Mouse (Mus musculus) midbrain, embryonic 14.5 days (tissue): ENCODE results near the gene Gm49661. TPM values are rescaled to one million over a fixed set of nuclear protein-coding genes. Genes with fewer than 3 reads are reported as not detected.

Experiments used
- ATAC-seq: fragments of 200-750 bp; cut with Nextera tagmentation; 2 replicates; pipeline ENCODE4 v1.8.0; 2017; ENCODE audit warnings: moderate number of reproducible peaks, moderate library complexity; ENCODE audit not compliant: low FRiP score, low TSS enrichment
- DNase-seq: peaks from one replicate; pipeline ENCODE4 v3.0.0-alpha.2; 2015
- H3K27ac ChIP-seq: fragments of 300-500 bp; sonication (generic); replicated peaks from 2 replicates; pipeline ENCODE4 v1.5.1; 2014; ENCODE audit warnings: mild to moderate bottlenecking, low read depth, low read length, moderate library complexity
- H3K27me3 ChIP-seq: fragments of 300-500 bp; sonication (generic); 2 replicates; pipeline ENCODE4 v1.6.1; 2014; ENCODE audit warnings: low read length, control low read depth, mixed read lengths; ENCODE audit not compliant: control insufficient read depth, insufficient read depth
- H3K36me3 ChIP-seq: fragments of 300-500 bp; sonication (generic); 2 replicates; pipeline ENCODE4 v1.6.1; 2014; ENCODE audit warnings: low read length, control low read depth; ENCODE audit not compliant: control insufficient read depth, insufficient read depth
- H3K4me1 ChIP-seq: fragments of 300-500 bp; sonication (generic); 2 replicates; pipeline ENCODE4 v1.6.1; 2014; ENCODE audit warnings: mild to moderate bottlenecking, antibody characterized with exemption, low read length, control low read depth; ENCODE audit not compliant: control insufficient read depth, insufficient read depth
- H3K4me2 ChIP-seq: fragments of 300-500 bp; sonication (generic); 2 replicates; pipeline ENCODE4 v1.6.1; 2014; ENCODE audit warnings: mild to moderate bottlenecking, low read length, moderate library complexity
- H3K4me3 ChIP-seq: fragments of 300-500 bp; sonication (generic); replicated peaks from 2 replicates; pipeline ENCODE4 v1.5.1; 2014; ENCODE audit warnings: low read depth, low read length
- H3K9ac ChIP-seq: fragments of 300-500 bp; sonication (generic); replicated peaks from 2 replicates; pipeline ENCODE4 v1.6.1; 2014; ENCODE audit warnings: mild to moderate bottlenecking, low read length, moderate library complexity
- H3K9me3 ChIP-seq: fragments of 300-500 bp; sonication (generic); 2 replicates; pipeline ENCODE4 v1.6.1; 2016; ENCODE audit warnings: low read length, control low read depth, mixed read lengths; ENCODE audit not compliant: control insufficient read depth
- WGBS: fragments of 180-500 bp; shearing (Covaris S2); extraction: QIAGEN DNeasy Blood & Tissue Kit; methylation state at CpG from one replicate; pipeline ENCODE4 v1.1.7; 2014; 5-methylcytosine and 5-hydroxymethylcytosine counted together
- polyA plus RNA-seq: library from polyadenylated mRNA; unstranded; fragments of >200 nt; fragmentation: Nextera tagmentation; extraction: Ambion mirVana; gene quantifications from 2 replicates; pipeline ENCODE4 v1.2.1, GENCODE M21; 2014

Gene Gm49661
- polyA plus RNA-seq, 1 experiment from 2014 or later = not detected

GRCm38 (mm10) chr8:84996978-84997377 lies 27.7 kb upstream of the Gm49661 start:
- Histone ChIP-seq H3K4me3 (no peak overlapping the region), H3K36me3 (peaks cover 10% of the 10 kb centered on the region; the same call in 1 of the 2 replicates), H3K27me3 (0 out of 2 replicates have a peak, but pooled peaks cover 9% of the 10 kb centered on the region), H3K9ac (no peak overlapping the region), H3K4me1 (0 out of 2 replicates have a peak, but pooled peaks cover 4% of the 10 kb centered on the region), H3K9me3 (no peaks in the 10 kb centered on the region), H3K27ac (no peak overlapping the region), H3K4me2 (no peak overlapping the region)
- DNase-seq (no peak), ATAC-seq (no peak)
- 77% methylated on average over 5 of the region's 5 CpGs for whole genome bisulfite sequencing

DNA sequence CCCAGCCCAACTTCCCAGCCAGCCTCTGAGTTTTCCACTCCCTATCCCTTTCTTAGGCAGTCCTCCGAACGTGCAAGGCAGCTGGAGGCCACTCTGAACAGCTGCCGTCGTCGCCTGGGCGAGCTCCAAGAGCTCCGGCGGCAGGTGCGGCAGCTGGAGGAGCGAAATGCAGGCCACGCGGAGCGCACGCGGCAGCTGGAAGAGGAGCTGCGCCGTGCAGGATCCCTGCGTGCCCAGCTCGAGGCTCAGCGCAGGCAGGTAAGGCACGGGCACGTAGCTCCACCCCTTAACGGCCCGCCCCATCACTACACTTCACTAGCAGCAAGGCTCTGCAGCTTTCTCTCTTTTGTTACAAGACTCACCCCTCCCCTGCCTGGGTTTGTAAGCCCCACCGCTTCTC lies 26.4 kb upstream of the Gm49661 start:
- 0 out of 2 replicates have a peak overlapping the region, but pooled peaks have one; percentile 6 for H3K9ac ChIP-seq
- peaks cover 11% of the 10 kb centered on the region for H3K4me1 ChIP-seq
- no peaks in the 10 kb centered on the region for H3K9me3 ChIP-seq
- 17% methylated on average over 25 of the region's 25 CpGs for WGBS
- 0 out of 2 replicates have a peak, but pooled peaks cover 9% of the 10 kb centered on the region for H3K27me3 ChIP-seq
- H3K4me3 ChIP-seq = no peak overlapping the region
- 0 out of 2 replicates have a peak overlapping the region, but pooled peaks have one; percentile 13 for H3K27ac ChIP-seq
- peak; percentile 33 for DNase-seq
- H3K36me3 ChIP-seq = peaks cover 6% of the 10 kb centered on the region; the same call in 1 of the 2 replicates
- peak overlapping the region; percentile 0; the same call in 1 of the 2 replicates for H3K4me2 ChIP-seq
- no peak for ATAC-seq

GRCm38 (mm10) chr8:84994375-84994774 lies 25.1 kb upstream of the Gm49661 start:
- Histone ChIP-seq H3K4me3 (no peak overlapping the region), H3K4me2 (no peak overlapping the region), H3K9ac (no peak overlapping the region), H3K27ac (no peak overlapping the region), H3K9me3 (no peaks in the 10 kb centered on the region), H3K4me1 (peaks cover 15% of the 10 kb centered on the region), H3K27me3 (0 out of 2 replicates have a peak, but pooled peaks cover 9% of the 10 kb centered on the region), H3K36me3 (peaks cover 6% of the 10 kb centered on the region; the same call in 1 of the 2 replicates)
- DNase-seq (no peak), ATAC-seq (no peak)
- 94% methylated on average over 9 of the region's 9 CpGs for WGBS

- Histone ChIP-seq H3K9ac (peak overlapping the region; percentile 77), H3K4me2 (peak overlapping the region; percentile 93), H3K4me3 (peak overlapping the region; percentile 62), H3K27me3 (0 out of 2 replicates have a peak, but pooled peaks cover 13% of the 10 kb centered on the region), H3K27ac (peak overlapping the region; percentile 72), H3K9me3 (no peaks in the 10 kb centered on the region), H3K4me1 (peaks cover 12% of the 10 kb centered on the region), H3K36me3 (peaks cover 6% of the 10 kb centered on the region; the same call in 1 of the 2 replicates)
- DNase-seq (peak; percentile 61), ATAC-seq (peak; percentile 64)
- WGBS = 1% methylated on average over 15 of the region's 15 CpGs
These were observed 21.6 kb upstream of the Gm49661 start for GRCm38 (mm10) chr8:84990836-84991235.

DNA sequence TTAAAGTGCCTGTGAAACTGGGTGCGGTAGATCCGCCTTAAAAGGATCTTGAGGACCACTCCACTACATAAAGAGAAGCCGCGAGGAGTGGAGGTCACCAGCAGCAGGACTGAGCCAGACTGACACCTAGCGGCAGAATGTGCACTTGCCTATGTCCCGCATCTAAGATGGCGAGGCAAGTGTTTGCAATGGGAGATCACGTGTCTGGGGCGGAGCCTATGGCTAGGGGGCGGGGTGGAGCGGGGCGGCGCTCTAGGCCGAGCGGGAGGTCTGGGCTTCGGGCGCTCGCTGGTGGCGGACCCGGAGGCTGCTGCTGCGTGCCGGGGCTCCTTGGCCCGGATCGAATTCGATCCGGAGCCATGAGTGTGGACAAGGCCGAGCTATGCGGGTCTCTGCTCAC lies 21.1 kb upstream of the Gm49661 start, which contains the start of gene Hook2:
Hook2 (plus strand) TSS at position 255 of the 400 bp plus-strand sequence.
- DNase-seq (peak; percentile 98), ATAC-seq (peak; percentile 88)
- Histone ChIP-seq H3K27ac (peak within 1 kb of the TSS; percentile 79), H3K36me3 (peaks cover 6% of the 10 kb centered on the region; the same call in 1 of the 2 replicates), H3K4me2 (peak within 1 kb of the TSS; percentile 93), H3K9me3 (no peaks in the 10 kb centered on the region), H3K27me3 (0 out of 2 replicates have a peak, but pooled peaks cover 13% of the 10 kb centered on the region), H3K4me1 (peaks cover 16% of the 10 kb centered on the region), H3K9ac (peak within 1 kb of the TSS; percentile 77), H3K4me3 (peak within 1 kb of the TSS; percentile 62)
- under 1% methylated on average over 28 of the region's 28 CpGs for WGBS

- DNase-seq (peak; percentile 96), ATAC-seq (peak; percentile 49; the same call in 1 of the 2 replicates)
- H3K27me3 ChIP-seq = 0 out of 2 replicates have a peak, but pooled peaks cover 10% of the 10 kb centered on the region
- WGBS = under 1% methylated on average over 15 of the region's 15 CpGs
- no peaks in the 10 kb centered on the region for H3K9me3 ChIP-seq
- H3K9ac ChIP-seq = peak overlapping the region; percentile 61
- H3K27ac ChIP-seq = peak overlapping the region; percentile 79
- peaks cover 2% of the 10 kb centered on the region; the same call in 1 of the 2 replicates for H3K36me3 ChIP-seq
- H3K4me2 ChIP-seq = peak overlapping the region; percentile 93
- H3K4me1 ChIP-seq = peaks cover 21% of the 10 kb centered on the region
- peak overlapping the region; percentile 62 for H3K4me3 ChIP-seq
These were observed 20.6 kb upstream of the Gm49661 start for GRCm38 (mm10) chr8:84989810-84990209.

DNA sequence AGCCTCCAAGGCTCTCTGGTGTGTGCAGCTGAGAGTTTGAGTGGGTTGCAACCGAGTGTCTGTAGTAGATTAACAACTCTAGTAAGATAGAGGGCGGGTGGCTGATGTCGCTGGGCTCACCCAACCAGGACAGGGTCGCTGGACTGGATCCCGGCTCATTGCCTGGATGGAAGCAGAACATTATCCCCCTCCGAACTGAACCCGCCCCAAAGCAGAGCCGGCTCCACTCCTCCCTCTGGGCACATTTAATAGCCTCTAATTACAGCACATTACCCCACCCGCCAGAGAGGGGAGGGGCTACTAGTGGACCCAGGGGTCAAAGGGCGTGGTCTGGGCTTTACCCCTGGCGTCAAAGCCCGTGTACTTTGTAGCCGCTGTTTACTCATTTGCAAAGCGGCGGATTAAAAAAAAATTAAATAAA lies 20.1 kb upstream of the Gm49661 start:
- Histone ChIP-seq H3K9me3 (no peaks in the 10 kb centered on the region), H3K36me3 (no peaks in the 10 kb centered on the region), H3K27ac (no peak overlapping the region), H3K4me1 (peaks cover 24% of the 10 kb centered on the region), H3K27me3 (0 out of 2 replicates have a peak, but pooled peaks cover 9% of the 10 kb centered on the region), H3K9ac (no peak overlapping the region), H3K4me2 (peak overlapping the region; percentile 93), H3K4me3 (no peak overlapping the region)
- DNase-seq (no peak), ATAC-seq (no peak)
- 8% methylated on average over 15 of the region's 15 CpGs for WGBS

- WGBS = 67% methylated on average over 2 of the region's 2 CpGs
- Histone ChIP-seq H3K4me3 (no peak overlapping the region), H3K27me3 (0 out of 2 replicates have a peak, but pooled peaks cover 9% of the 10 kb centered on the region), H3K9ac (no peak overlapping the region), H3K36me3 (no peaks in the 10 kb centered on the region), H3K4me1 (peaks cover 24% of the 10 kb centered on the region), H3K9me3 (no peaks in the 10 kb centered on the region), H3K27ac (no peak overlapping the region), H3K4me2 (no peak overlapping the region)
- no peak for DNase-seq
- no peak for ATAC-seq
These were observed 18.7 kb upstream of the Gm49661 start for GRCm38 (mm10) chr8:84987903-84988302.

DNA sequence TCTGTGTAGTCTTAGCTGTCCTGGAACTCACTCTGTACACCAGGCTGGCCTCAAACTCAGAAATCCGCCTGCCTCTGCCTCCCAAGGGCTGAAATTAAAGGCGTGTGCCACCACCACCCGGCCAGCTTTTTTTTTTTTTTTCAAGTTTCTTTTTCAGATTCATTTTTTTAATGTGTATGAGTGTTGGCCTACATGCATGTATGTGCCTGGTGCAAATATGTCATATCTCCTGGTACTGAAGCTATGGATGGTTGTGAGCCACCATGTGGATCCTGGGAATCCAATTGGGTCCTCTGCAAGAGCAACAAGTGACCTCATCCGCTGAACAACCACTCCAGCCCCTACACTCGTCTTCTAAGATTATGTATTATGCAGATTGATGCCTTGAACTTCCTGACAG lies 18.2 kb upstream of the Gm49661 start:
- ATAC-seq (no peak), DNase-seq (no peak)
- peaks cover 24% of the 10 kb centered on the region for H3K4me1 ChIP-seq
- H3K9me3 ChIP-seq = no peaks in the 10 kb centered on the region
- H3K4me3 ChIP-seq = no peak overlapping the region
- no peak overlapping the region for H3K4me2 ChIP-seq
- no peak overlapping the region for H3K9ac ChIP-seq
- 0 out of 2 replicates have a peak, but pooled peaks cover 9% of the 10 kb centered on the region for H3K27me3 ChIP-seq
- 82% methylated on average over 5 of the region's 5 CpGs for WGBS
- no peak overlapping the region for H3K27ac ChIP-seq
- no peaks in the 10 kb centered on the region for H3K36me3 ChIP-seq
